8 mouse cellular contexts compared by ENCODE assay signal in genomic region chr16:31191818-31192217, GRCm38 (mm10). TPM values are rescaled to one million over a fixed set of nuclear protein-coding genes. Genes with fewer than 3 reads are reported as not detected.
A peak's percentile ranks its signal among the peaks of the same experiment; 100 is the strongest.
DNase-seq lines count a peak whose midpoint lies in the region; ATAC-seq lines count a peak whose summit lies in the region.

No protein-coding gene starts in this region.

- peak; percentile 57 for DNase-seq in layer of hippocampus, adult 9-11 months
- no peak for DNase-seq in layer of hippocampus, postnatal 14 days (ENCODE audit: low spot score in 2 of 2)
- DNase-seq in thymus, postnatal 25 days = peak; percentile 69
- DNase-seq in gastrocnemius, postnatal 14 days = no peak
- DNase-seq in left cerebral cortex, postnatal 10 days (ENCODE audit: extremely low spot score in 1 of 2, low spot score in 2 of 2) = no peak
- no peak for DNase-seq in adrenal gland, postnatal 36 days

- intact Hi-C loops in gastrocnemius, postnatal 14 days (cut with DNase I; ENCODE audit: low total_unique reads) = no loop called here
- intact Hi-C loops in left cerebral cortex, postnatal 10 days (cut with DNase I) = no loop called here

- peak; percentile 95 to 97 for ATAC-seq in hematopoietic stem cell, adult 5-6 weeks (replicated peaks in 1 of 2; ENCODE audit: insufficient read depth in 1 of 2, low FRiP score in 2 of 2, low TSS enrichment in 1 of 2, low read depth in 1 of 2, poor library complexity in 2 of 2, severe bottlenecking in 2 of 2)

- H3K4me1 ChIP-seq in megakaryocyte, embryonic 14.5 days = peaks cover 97% of the 10 kb centered on the region

- no peaks in the 10 kb centered on the region for H3K27me3 ChIP-seq in megakaryocyte, embryonic 14.5 days (replicated peaks)

- H3K4me3 ChIP-seq in megakaryocyte, embryonic 14.5 days (replicated peaks) = peak overlapping the region; percentile 89

- no peaks in the 10 kb centered on the region for H3K9me3 ChIP-seq in megakaryocyte, embryonic 14.5 days

- peaks cover 6% of the 10 kb centered on the region for H3K36me3 ChIP-seq in megakaryocyte, embryonic 14.5 days (replicated peaks; ENCODE audit: low read length)

RNA-seq across cellular contexts. Expression of gene Acap2, which starts 9.2 kb away (rescaled TPM):
- total RNA-seq in layer of hippocampus, postnatal 14 days (2021) = 100 to 1,000 TPM; 102 to 116 TPM
- 44.5 and 62.5 TPM in 2 replicates for total RNA-seq in hematopoietic stem cell, adult 5-6 weeks (2017)
- 1.0 and 2.2 TPM in 2 replicates for polyA plus RNA-seq in megakaryocyte, embryonic 14.5 days (2012; ENCODE audit: insufficient read depth, low replicate concordance)
- total RNA-seq in gastrocnemius, postnatal 14 days (2021) = 10 to 100 TPM; 16.9 to 17.7 TPM
- total RNA-seq in left cerebral cortex, postnatal 10 days (2021) = 10 to 100 TPM; 74.9 to 80.1 TPM
- 10 to 100 TPM; 41.2 to 49.0 TPM for total RNA-seq in adrenal gland, postnatal 36 days (2021)

Comparison
In these comparisons a context has a peak if more than half of its experiments do, and no peak if none do; other contexts are left out.
1. DNase-seq: peak in layer of hippocampus, adult 9-11 months (single experiment) and thymus, postnatal 25 days (single experiment); none in layer of hippocampus, postnatal 14 days (0 of 2), gastrocnemius, postnatal 14 days (single experiment), left cerebral cortex, postnatal 10 days (0 of 2) and adrenal gland, postnatal 36 days (0 of 2).